Mouse (Mus musculus) kidney, adult 2 months (tissue): ENCODE measurements around the gene Ralgapa2. TPM values are rescaled to one million over a fixed set of nuclear protein-coding genes. Genes with fewer than 3 reads are reported as not detected.

ENCODE experiments used
- DNase-seq: peaks from one replicate; pipeline ENCODE4 v3.0.0; 2021
- H3K27ac ChIP-seq: fragments of 200-500 bp; 2 replicates; pipeline ENCODE4 v1.5.1; 2012; ENCODE audit warnings: low read depth, low read length, control low read depth, inconsistent platforms; ENCODE audit not compliant: insufficient read depth
- H3K27me3 ChIP-seq: fragments of 200-500 bp; replicated peaks from 2 replicates; pipeline ENCODE4 v1.6.1; 2012; ENCODE audit warnings: mild to moderate bottlenecking, moderate library complexity, low read length, inconsistent platforms; ENCODE audit not compliant: control insufficient read depth, insufficient read depth
- H3K36me3 ChIP-seq: fragments of 200-500 bp; 2 replicates; pipeline ENCODE4 v1.6.1; 2012; ENCODE audit warnings: mild to moderate bottlenecking, moderate library complexity, low read length, inconsistent platforms; ENCODE audit not compliant: control insufficient read depth, insufficient read depth
- H3K4me1 ChIP-seq: fragments of 200-500 bp; 2 replicates; pipeline ENCODE4 v1.6.1; 2011; ENCODE audit warnings: low read length; ENCODE audit not compliant: control insufficient read depth, insufficient read depth
- H3K4me3 ChIP-seq: fragments of 200-500 bp; 2 replicates; pipeline ENCODE4 v1.5.1; 2011; ENCODE audit warnings: mild to moderate bottlenecking, low read depth, low read length, control low read depth; ENCODE audit not compliant: insufficient read depth
- CTCF ChIP-seq: fragments of 200-500 bp; conservative IDR thresholded peaks from 2 replicates; pipeline ENCODE4 v1.5.1; 2011; ENCODE audit warnings: low read depth, mild to moderate bottlenecking, control low read depth, low read length, moderate library complexity, mixed read lengths; ENCODE audit not compliant: insufficient read depth, insufficient read length
- POLR2A ChIP-seq: fragments of 200-500 bp; IDR thresholded peaks from one replicate; pipeline ENCODE4 v1.6.1; 2011; ENCODE audit warnings: low read depth, low read length, control low read depth
- WGBS: fragments of 180-500 bp; shearing (Covaris S2); methylation state at CpG from one replicate; pipeline ENCODE4 v1.1.7; 2018; 5-methylcytosine and 5-hydroxymethylcytosine counted together
- polyA plus RNA-seq: library from polyadenylated mRNA; depleted of rRNA; stranded (reverse); fragments of >200 nt; gene quantifications from 2 replicates; pipeline ENCODE4 v1.2.3, GENCODE M21; 2012

Gene Ralgapa2
- polyA plus RNA-seq, 1 experiment, result 15.8 TPM

DNA sequence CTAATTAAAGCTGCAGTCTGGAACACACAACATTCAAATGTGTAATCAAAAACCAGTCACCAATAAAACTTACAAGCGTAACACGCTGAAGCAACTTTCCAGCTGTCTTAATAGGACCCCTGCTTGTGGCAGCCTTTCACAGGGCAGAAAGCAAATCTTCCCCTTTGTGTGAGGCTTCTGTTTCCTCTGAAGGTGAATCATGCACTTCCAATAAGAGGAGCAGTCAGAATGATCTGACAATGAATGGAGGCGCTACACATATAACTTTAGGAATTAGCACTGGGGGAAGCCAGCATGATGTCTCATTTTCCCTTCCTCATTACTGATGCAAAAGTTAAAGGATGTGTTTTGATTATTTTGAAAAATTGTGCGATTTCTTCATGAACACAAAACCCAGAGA lies 251.0 kb downstream of the Ralgapa2 start:
- 91% methylated on average over 4 of the region's 4 CpGs for WGBS
- Histone ChIP-seq H3K36me3 (no peaks in the 10 kb centered on the region), H3K27me3 (no peaks in the 10 kb centered on the region), H3K4me1 (no peaks in the 10 kb centered on the region), H3K4me3 (no peak overlapping the region), H3K27ac (no peak overlapping the region)
- no peak for DNase-seq
- TF ChIP-seq POLR2A (no peak), CTCF (no peak)

GRCm38 (mm10) chr2:146259787-146260560 lies 252.2 kb downstream of the Ralgapa2 start:
- 71% methylated on average over 18 of the region's 18 CpGs for WGBS
- no peak overlapping the region for H3K27ac ChIP-seq

DNA sequence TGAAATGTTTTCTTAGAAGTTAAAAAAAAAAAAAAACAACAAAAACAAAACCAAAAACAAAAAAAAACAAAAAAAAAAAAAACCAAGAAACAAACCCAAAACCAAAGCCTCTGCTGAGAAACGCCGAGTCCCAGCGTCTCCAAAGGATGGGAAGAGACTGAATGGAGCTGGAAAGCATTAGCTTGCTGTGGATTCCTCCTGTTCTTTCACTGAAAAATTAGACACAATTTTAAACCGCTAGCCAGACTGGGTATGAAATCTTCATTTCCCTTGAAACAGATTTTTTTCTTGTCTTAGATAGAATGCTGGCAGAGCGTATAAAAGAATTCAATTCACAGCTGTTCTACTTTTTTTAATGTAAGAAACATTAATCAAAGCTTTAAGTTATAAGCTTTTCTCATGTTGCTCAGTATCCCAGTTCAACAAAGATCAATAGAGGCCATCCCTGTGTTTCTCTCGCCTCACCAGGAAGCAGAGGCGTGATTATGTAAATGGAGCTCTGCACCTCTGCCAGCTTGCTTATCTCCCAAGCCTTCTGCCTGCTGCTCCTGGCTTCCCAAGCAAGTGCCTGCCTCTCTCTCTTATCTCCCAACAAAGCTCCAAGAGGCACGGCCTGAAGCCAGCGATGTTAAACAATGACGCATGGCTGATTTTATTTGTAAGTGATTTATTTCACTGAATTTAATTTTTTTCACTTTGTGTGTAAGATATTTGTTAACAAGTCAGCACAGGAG lies 253.2 kb downstream of the Ralgapa2 start:
- no peaks in the 10 kb centered on the region for H3K36me3 ChIP-seq
- 75% methylated on average over 10 of the region's 10 CpGs for WGBS
- TF ChIP-seq CTCF, result no peak
- H3K27me3 ChIP-seq, result no peaks in the 10 kb centered on the region
- H3K4me3 ChIP-seq, result no peak overlapping the region
- no peak overlapping the region for H3K27ac ChIP-seq
- DNase-seq, result no peak
- no peaks in the 10 kb centered on the region for H3K4me1 ChIP-seq

More at GRCm38 (mm10) chr2:146259787-146260560, 252.2 kb downstream of the Ralgapa2 start:
- TF ChIP-seq POLR2A, result no peak
- TF ChIP-seq CTCF, result no peak
- no peak overlapping the region for H3K4me3 ChIP-seq
- no peaks in the 10 kb centered on the region for H3K4me1 ChIP-seq
- no peak for DNase-seq
- H3K27me3 ChIP-seq, result no peaks in the 10 kb centered on the region
- no peaks in the 10 kb centered on the region for H3K36me3 ChIP-seq

GRCm38 (mm10) chr2:146257609-146258008 lies 254.5 kb downstream of the Ralgapa2 start:
- no peak for DNase-seq
- 94% methylated on average over 3 of the region's 3 CpGs for WGBS
- no peak overlapping the region for H3K4me3 ChIP-seq
- TF ChIP-seq POLR2A (no peak), CTCF (no peak)
- H3K36me3 ChIP-seq, result no peaks in the 10 kb centered on the region
- no peaks in the 10 kb centered on the region for H3K4me1 ChIP-seq
- no peaks in the 10 kb centered on the region for H3K27me3 ChIP-seq
- H3K27ac ChIP-seq, result no peak overlapping the region

GRCm38 (mm10) chr2:146257037-146257436 lies 255.1 kb downstream of the Ralgapa2 start:
- Histone ChIP-seq H3K27ac (no peak overlapping the region), H3K36me3 (no peaks in the 10 kb centered on the region), H3K4me1 (no peaks in the 10 kb centered on the region), H3K27me3 (no peaks in the 10 kb centered on the region), H3K4me3 (no peak overlapping the region)
- DNase-seq, result no peak
- TF ChIP-seq POLR2A (no peak), CTCF (no peak)
- 58% methylated on average over 3 of the region's 3 CpGs for WGBS

DNA sequence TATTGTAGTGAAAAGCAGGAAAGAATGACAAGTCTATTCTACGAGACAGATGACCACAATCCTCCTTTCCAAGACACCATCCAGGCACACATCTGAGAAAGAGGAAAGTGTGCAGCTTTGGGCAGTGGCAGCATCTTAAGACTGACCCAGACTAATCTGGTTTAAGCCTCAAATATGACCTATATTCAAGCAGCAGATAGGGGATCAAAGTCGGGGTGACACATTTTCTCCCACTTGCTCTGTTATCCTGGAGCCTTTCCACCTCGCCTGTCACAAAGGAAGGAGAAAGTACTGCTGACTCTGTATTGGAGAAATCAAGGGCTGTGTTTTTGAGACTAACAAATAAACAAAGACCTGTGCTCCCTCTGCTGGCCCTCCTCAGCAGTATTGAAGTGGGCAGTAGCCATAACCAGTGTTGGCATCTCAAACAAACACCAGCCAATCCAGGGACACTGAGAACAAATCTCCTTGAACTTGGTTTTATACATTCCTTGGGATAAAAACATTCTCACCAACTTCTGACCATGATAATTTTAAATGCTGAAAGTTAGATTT lies 255.7 kb downstream of the Ralgapa2 start:
- Histone ChIP-seq H3K27ac (no peak overlapping the region), H3K4me3 (no peak overlapping the region), H3K36me3 (no peaks in the 10 kb centered on the region), H3K27me3 (no peaks in the 10 kb centered on the region), H3K4me1 (no peaks in the 10 kb centered on the region)
- WGBS, result 76% methylated on average over 3 of the region's 3 CpGs
- DNase-seq, result peak; percentile 4
- TF ChIP-seq POLR2A, result no peak
- TF ChIP-seq CTCF, result peak; percentile 29; the same call in 1 of the 2 replicates

DNA sequence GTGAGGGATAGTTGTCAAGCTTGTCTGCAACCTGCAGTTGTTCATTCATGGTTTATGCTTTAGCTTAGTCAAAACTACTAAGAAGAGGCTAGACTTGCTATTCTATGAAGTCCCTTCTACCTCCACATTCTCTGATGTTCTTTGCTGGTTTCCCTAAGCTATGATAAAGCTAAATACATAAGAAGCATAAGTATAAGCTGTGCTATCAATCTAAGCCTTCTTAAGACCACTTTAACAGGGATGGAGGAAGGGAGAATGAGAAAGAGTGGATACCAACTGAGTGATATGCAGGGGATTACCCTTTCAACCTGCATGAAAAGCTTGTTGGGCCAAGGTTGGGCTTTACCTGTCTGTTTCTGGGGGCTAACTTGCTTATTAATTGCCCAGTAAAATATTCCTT lies 256.5 kb downstream of the Ralgapa2 start:
- Histone ChIP-seq H3K36me3 (no peaks in the 10 kb centered on the region), H3K27ac (no peak overlapping the region), H3K27me3 (no peaks in the 10 kb centered on the region), H3K4me3 (no peak overlapping the region), H3K4me1 (no peaks in the 10 kb centered on the region)
- TF ChIP-seq CTCF (no peak), POLR2A (no peak)
- no peak for DNase-seq
